Comparison of ENCODE assay signal across 22 mouse cellular contexts in genomic region chr2:135072503-135072902, GRCm38 (mm10).
DNase-seq lines count a peak whose midpoint lies in the region; TF ChIP-seq lines count a peak whose summit lies in the region.
"Had no signal": no experiment of that assay in that cellular context is flagged by ENCODE, and none has a peak within 500 bp of the region (broad histone marks: within the 10 kb centered on the region; RNA-seq: fewer than 3 reads in every experiment).

No protein-coding gene starts in this region.

- H3K9me3 ChIP-seq in E14TG2a.4 (ENCODE audit: low read length): no peaks in the 10 kb centered on the region
- H3K9me3 ChIP-seq: embryonic facial prominence, embryonic 10.5 days; embryonic facial prominence, embryonic 12.5 days; forebrain, embryonic 13.5 days; forebrain, embryonic 15.5 days; G1E had no signal

- 0 out of 2 replicates have a peak, but pooled peaks cover 6% of the 10 kb centered on the region for H3K36me3 ChIP-seq in E14TG2a.4 (ENCODE audit: insufficient read depth, low read length)
- H3K36me3 ChIP-seq: embryonic facial prominence, embryonic 10.5 days; embryonic facial prominence, embryonic 12.5 days; forebrain, embryonic 15.5 days; G1E had no signal

- peaks cover 50% of the 10 kb centered on the region for H3K4me1 ChIP-seq in E14TG2a.4 (replicated peaks; ENCODE audit: low read depth, low read length)
- H3K4me1 ChIP-seq: embryonic facial prominence, embryonic 10.5 days; embryonic facial prominence, embryonic 12.5 days; forebrain, embryonic 15.5 days had no signal

- no peak for TF ChIP-seq CTCF in E14TG2a.4 (conservative IDR thresholded peaks at IDR 0.05; ENCODE audit: low read length)

- H3K4me3 ChIP-seq in E14TG2a.4 (replicated peaks; ENCODE audit: low read length): peak overlapping the region; percentile 33; the same call in 1 of the 2 replicates
- H3K4me3 ChIP-seq: embryonic facial prominence, embryonic 10.5 days; embryonic facial prominence, embryonic 12.5 days; forebrain, embryonic 13.5 days; forebrain, embryonic 15.5 days had no signal

- H3K27me3 ChIP-seq in E14TG2a.4 (ENCODE audit: insufficient read depth, low read length): no peaks in the 10 kb centered on the region
- H3K27me3 ChIP-seq: CH12.LX; embryonic facial prominence, embryonic 12.5 days; forebrain, embryonic 13.5 days; forebrain, embryonic 15.5 days had no signal

- peak; percentile 89 for DNase-seq in ES-CJ7 (ENCODE audit: low read depth, low spot score)
- peak; percentile 93 for DNase-seq in R1 (ENCODE audit: low read depth, low spot score)
- DNase-seq in kidney, adult 8-10 months: no peak
- DNase-seq in lung, postnatal 10 days: no peak
- no peak for DNase-seq in kidney, postnatal 25 days
- DNase-seq: adrenal gland, adult 8-10 months; adrenal gland, postnatal 14 days; adrenal gland, postnatal 36 days; B cell, adult 2 months; cerebellum, adult 11-12 months; cerebellum, adult 2 months; cerebellum, adult 9-10 months; cerebellum, postnatal 10 days; cerebellum, postnatal 25 days; forebrain, postnatal 0 days had no signal

Comparison
In these comparisons a context has a peak if more than half of its experiments do, and no peak if none do; other contexts are left out.
1. DNase-seq: peak in ES-CJ7 (single experiment) and R1 (single experiment); none in kidney, adult 8-10 months (0 of 2), lung, postnatal 10 days (single experiment) and kidney, postnatal 25 days (0 of 2).